Mouse (Mus musculus): Measurements from ENCODE around the gene Olfr1022.

- TF ChIP-seq CTCF (IDR thresholded peaks at IDR 0.05; ENCODE audit: insufficient read depth, low read depth, low read length) (no peak), POLR2A (IDR thresholded peaks at IDR 0.05; ENCODE audit: insufficient read depth, low read depth, low read length) (no peak)
Measured at GRCm38 (mm10) chr2:85913197-85913596, 44.8 kb downstream of the Olfr1022 start.

Data from olfactory bulb, adult 2 months (tissue).